Mouse (Mus musculus) stomach, postnatal 0 days (tissue): ENCODE measurements around the gene Dnajb8. TPM values are rescaled to one million over a fixed set of nuclear protein-coding genes. Genes with fewer than 3 reads are reported as not detected.

Experiments
- ATAC-seq: fragments of 200-750 bp; cut with Nextera tagmentation; 2 replicates; pipeline ENCODE4 v1.8.0; 2017; ENCODE audit not compliant: low FRiP score, low TSS enrichment
- DNase-seq: peaks from one replicate; pipeline ENCODE4 v3.0.0-alpha.2; 2016; ENCODE audit warnings: low spot score
- H3K27ac ChIP-seq: fragments of 300-500 bp; sonication (generic); replicated peaks from 2 replicates; pipeline ENCODE4 v1.5.1; 2014; ENCODE audit warnings: mild to moderate bottlenecking, control low read depth
- H3K27me3 ChIP-seq: fragments of 300-500 bp; sonication (generic); 2 replicates; pipeline ENCODE4 v1.6.1; 2014; ENCODE audit warnings: low read length; ENCODE audit not compliant: control insufficient read depth, insufficient read depth
- H3K36me3 ChIP-seq: fragments of 300-500 bp; sonication (generic); 2 replicates; pipeline ENCODE4 v1.6.1; 2014; ENCODE audit warnings: low read length, mixed read lengths; ENCODE audit not compliant: control insufficient read depth, insufficient read depth
- H3K4me1 ChIP-seq: fragments of 300-500 bp; sonication (generic); replicated peaks from 2 replicates; pipeline ENCODE4 v1.6.1; 2014; ENCODE audit warnings: antibody characterized with exemption; ENCODE audit not compliant: control insufficient read depth, insufficient read depth
- H3K4me2 ChIP-seq: fragments of 300-500 bp; sonication (generic); replicated peaks from 2 replicates; pipeline ENCODE4 v1.6.1; 2014; ENCODE audit warnings: low read depth, mild to moderate bottlenecking, control low read depth, moderate library complexity
- H3K4me3 ChIP-seq: fragments of 300-500 bp; sonication (generic); 2 replicates; pipeline ENCODE4 v1.5.1; 2014; ENCODE audit warnings: low read depth, low read length, control low read depth
- H3K9ac ChIP-seq: fragments of 300-500 bp; sonication (generic); 2 replicates; pipeline ENCODE4 v1.6.1; 2014; ENCODE audit warnings: mild to moderate bottlenecking, low read length, control low read depth, mixed read lengths
- H3K9me3 ChIP-seq: fragments of 300-500 bp; sonication (generic); 2 replicates; pipeline ENCODE4 v1.6.1; 2016; ENCODE audit warnings: low read length; ENCODE audit not compliant: control insufficient read depth
- CTCF ChIP-seq: IDR thresholded peaks from 2 replicates; pipeline ENCODE4 v1.5.1; 2016; ENCODE audit warnings: antibody characterized with exemption, low read depth, mild to moderate bottlenecking, moderate library complexity
- EP300 ChIP-seq: optimal IDR thresholded peaks from 2 replicates; pipeline ENCODE3; 2016; ENCODE audit warnings: antibody characterized with exemption
- WGBS: fragments of 180-500 bp; shearing (Covaris S2); extraction: QIAGEN DNeasy Blood & Tissue Kit; methylation state at CpG from one replicate; pipeline ENCODE4 v1.1.7; 2014; 5-methylcytosine and 5-hydroxymethylcytosine counted together
- polyA plus RNA-seq: library from polyadenylated mRNA; unstranded; fragments of >200 nt; fragmentation: Nextera tagmentation; extraction: Ambion mirVana; gene quantifications from 2 replicates; pipeline ENCODE4 v1.2.1, GENCODE M21; 2015

Dnajb8 gene
- polyA plus RNA-seq: not detected in 2 replicates

DNA sequence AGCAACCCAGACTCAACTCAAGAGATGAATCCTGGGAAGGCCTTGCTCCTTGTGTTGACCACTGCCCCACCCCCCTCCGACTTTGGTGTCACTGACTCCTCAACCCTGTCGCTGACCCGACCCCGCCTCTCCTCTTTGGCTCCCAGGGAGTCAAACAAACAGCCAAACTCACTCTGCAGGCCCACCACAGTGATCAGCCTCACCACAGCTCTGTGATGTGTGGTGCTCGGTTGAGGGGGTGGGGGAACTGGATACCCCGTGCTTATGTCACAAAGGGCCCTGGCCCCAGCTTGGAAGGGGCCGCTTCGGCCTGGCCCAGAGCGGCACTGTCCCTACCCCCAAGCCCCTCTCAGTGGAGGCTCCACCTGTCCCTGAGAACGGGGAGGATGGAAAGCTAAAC is at the start of gene Dnajb8:
Dnajb8 (plus strand) TSS at position 301 of the 400 bp plus-strand sequence.
- Histone ChIP-seq H3K9ac (no peak within 1 kb of the TSS), H3K9me3 (no peaks in the 10 kb centered on the region), H3K4me3 (no peak within 1 kb of the TSS), H3K4me1 (no peaks in the 10 kb centered on the region), H3K36me3 (no peaks in the 10 kb centered on the region), H3K27ac (no peak within 1 kb of the TSS), H3K4me2 (no peak within 1 kb of the TSS), H3K27me3 (no peaks in the 10 kb centered on the region)
- ATAC-seq (0 out of 2 replicates have a peak, but pooled peaks have one; percentile 10), DNase-seq (no peak)
- TF ChIP-seq CTCF (no peak), EP300 (no peak)
- 47% methylated on average over 10 of the region's 10 CpGs for WGBS

DNA sequence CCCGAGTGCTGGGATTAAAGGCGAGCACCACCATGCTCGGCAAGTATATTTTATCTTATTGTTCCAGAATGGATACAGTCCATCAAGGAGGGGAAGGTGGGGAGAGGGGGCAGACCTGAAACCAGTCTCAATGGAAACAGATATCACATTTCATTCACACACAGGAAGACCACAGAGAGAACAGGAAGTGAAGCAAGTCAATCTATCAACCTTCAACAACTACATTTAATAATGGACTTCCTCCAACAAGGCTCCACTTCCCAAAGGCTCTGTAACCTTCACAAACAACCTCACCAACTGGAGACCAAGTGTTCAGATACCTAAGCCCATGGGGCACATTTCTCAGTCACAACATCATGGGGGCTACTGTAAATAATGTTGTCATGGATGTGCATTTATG is 47.9 kb upstream of the Dnajb8 start:
- no peaks in the 10 kb centered on the region for H3K36me3 ChIP-seq
- no peak overlapping the region for H3K9ac ChIP-seq
- no peak overlapping the region for H3K27ac ChIP-seq
- no peak overlapping the region for H3K4me2 ChIP-seq
- H3K4me3 ChIP-seq: no peak overlapping the region
- 88% methylated on average over 3 of the region's 3 CpGs for WGBS
- no peaks in the 10 kb centered on the region for H3K27me3 ChIP-seq
- H3K4me1 ChIP-seq: no peaks in the 10 kb centered on the region
- H3K9me3 ChIP-seq: no peaks in the 10 kb centered on the region; the same call in 1 of the 2 replicates
- no peak for DNase-seq
- no peak for ATAC-seq
- TF ChIP-seq EP300 (no peak), CTCF (no peak)

DNA sequence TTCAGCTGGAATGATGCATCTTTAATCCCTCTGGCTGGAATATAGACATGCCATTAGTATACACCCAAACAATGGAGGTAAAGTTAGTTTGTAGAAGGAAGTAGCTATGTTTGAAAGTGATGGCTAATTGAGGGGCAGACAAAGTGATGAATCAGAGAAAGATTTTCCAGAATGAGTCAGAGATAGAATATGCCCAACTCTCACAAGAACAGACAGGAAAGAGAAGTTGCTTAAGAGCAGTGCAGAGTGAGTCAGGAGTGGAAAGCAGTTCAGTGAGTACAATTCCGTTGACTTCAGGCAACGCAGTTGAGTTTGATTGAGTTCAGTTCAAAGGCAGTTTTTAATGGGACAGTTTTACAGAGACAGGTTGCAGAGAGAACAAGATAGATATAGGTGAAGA is 47.4 kb upstream of the Dnajb8 start:
- Histone ChIP-seq H3K9me3 (no peaks in the 10 kb centered on the region; the same call in 1 of the 2 replicates), H3K4me1 (no peaks in the 10 kb centered on the region), H3K4me2 (no peak overlapping the region), H3K4me3 (no peak overlapping the region), H3K36me3 (no peaks in the 10 kb centered on the region), H3K27me3 (no peaks in the 10 kb centered on the region), H3K27ac (no peak overlapping the region), H3K9ac (no peak overlapping the region)
- 79% methylated on average over 2 of the region's 2 CpGs for WGBS
- DNase-seq (no peak), ATAC-seq (no peak)
- TF ChIP-seq CTCF: no peak
- TF ChIP-seq EP300: no peak

DNA sequence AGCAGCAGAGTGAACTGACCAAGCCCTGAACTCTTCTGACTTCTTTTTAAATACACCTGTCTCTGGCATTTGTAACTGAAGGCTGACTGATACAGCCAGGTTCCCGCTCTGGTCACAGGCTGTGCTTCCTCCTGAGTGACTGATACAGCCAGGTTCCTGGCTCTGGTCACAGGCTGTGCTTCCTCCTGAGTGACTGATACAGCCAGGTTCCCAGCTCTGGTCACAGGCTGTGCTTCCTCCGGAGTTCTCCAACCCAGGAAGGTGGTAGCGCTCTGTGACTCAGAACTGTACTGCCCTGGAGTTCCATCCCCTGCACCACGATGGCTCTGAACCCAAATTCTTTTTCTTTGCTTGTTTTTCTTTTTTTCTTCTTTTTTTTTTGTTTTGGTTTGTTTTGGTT is 37.4 kb upstream of the Dnajb8 start:
- Histone ChIP-seq H3K36me3 (no peaks in the 10 kb centered on the region), H3K4me1 (no peaks in the 10 kb centered on the region), H3K4me2 (no peak overlapping the region), H3K27ac (no peak overlapping the region), H3K4me3 (no peak overlapping the region), H3K9ac (no peak overlapping the region), H3K27me3 (peaks cover 3% of the 10 kb centered on the region; the same call in 1 of the 2 replicates), H3K9me3 (no peaks in the 10 kb centered on the region)
- TF ChIP-seq CTCF (no peak), EP300 (no peak)
- DNase-seq (no peak), ATAC-seq (no peak)
- WGBS: 68% methylated on average over 4 of the region's 4 CpGs

DNA sequence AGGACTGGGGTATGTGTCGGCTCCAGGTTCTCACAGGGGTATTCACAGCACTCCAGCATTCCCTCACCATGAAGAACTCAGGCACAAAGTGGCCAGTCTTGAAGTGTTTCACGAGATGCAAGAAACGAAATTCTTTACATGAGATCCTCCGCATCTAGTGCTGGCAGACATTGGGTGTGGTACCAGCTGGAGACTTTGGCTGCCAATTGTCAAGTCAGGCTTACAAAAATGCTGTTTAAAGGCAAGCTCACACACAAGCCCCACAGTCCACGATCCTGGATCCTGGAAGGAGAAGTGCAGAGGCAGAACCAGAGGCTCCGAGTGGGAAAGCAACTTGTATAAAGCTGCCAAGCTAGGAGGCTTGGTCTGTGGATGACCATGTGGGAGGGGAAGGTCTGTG is 33.9 kb upstream of the Dnajb8 start:
- Histone ChIP-seq H3K36me3 (no peaks in the 10 kb centered on the region), H3K4me2 (no peak overlapping the region), H3K27ac (no peak overlapping the region), H3K27me3 (peaks cover 23% of the 10 kb centered on the region), H3K4me3 (no peak overlapping the region), H3K9me3 (no peaks in the 10 kb centered on the region), H3K9ac (no peak overlapping the region), H3K4me1 (no peaks in the 10 kb centered on the region)
- DNase-seq (no peak), ATAC-seq (no peak)
- no peak for TF ChIP-seq EP300
- no peak for TF ChIP-seq CTCF
- 63% methylated on average over 6 of the region's 6 CpGs for WGBS

DNA sequence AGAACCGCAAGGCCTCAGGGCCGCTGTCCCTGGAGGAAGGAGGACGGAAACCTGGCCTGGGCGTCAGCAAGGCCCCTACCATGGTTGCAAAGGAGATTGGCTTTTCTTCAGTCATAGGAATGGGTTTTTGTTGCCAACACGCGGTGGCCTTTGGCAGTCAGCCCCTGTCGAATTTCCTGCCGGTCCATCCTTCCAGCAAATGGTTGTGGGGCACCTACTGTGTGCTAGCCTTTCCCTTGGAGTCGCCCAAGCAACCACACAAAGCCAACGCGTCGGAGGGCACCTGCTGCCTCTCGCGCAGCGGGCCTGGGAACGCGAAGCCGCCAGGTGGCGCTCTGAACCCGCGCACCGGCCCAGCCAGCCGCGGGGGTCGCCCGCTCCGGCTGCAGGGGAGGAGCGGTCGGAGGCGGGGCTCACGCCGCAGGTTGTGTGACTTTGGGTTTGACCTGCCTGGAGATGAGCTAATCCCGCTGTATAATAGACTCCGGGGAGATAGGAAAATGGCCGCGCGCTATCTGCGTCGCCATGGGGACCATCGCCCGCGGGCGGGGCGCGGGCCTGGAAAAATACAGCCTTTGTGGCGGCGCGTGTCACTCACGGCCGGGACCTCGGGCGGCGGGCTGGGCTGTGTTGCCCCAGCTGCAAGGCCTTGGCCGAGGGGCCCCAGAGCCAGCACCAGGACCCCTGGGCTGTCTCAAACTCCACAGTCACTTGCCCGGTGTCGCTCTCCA is 32.6 kb upstream of the Dnajb8 start:
- Histone ChIP-seq H3K4me3 (peak overlapping the region; percentile 53), H3K9ac (peak overlapping the region; percentile 1; the same call in 1 of the 2 replicates)
- 1% methylated on average over 55 of the region's 56 CpGs for WGBS

More for the DNA sequence above, 32.6 kb upstream of the Dnajb8 start:
- H3K4me1 ChIP-seq: no peaks in the 10 kb centered on the region; the same call in 1 of the 2 replicates
- H3K27me3 ChIP-seq: peaks cover 28% of the 10 kb centered on the region
- ATAC-seq: peak; percentile 65
- H3K4me2 ChIP-seq: peak overlapping the region; percentile 67
- H3K36me3 ChIP-seq: no peaks in the 10 kb centered on the region
- H3K9me3 ChIP-seq: no peaks in the 10 kb centered on the region
- no peak overlapping the region for H3K27ac ChIP-seq
- DNase-seq: peak; percentile 82
- TF ChIP-seq EP300 (no peak), CTCF (peak; percentile 82)
